Mouse (Mus musculus) forebrain, embryonic 14.5 days (tissue): ENCODE measurements around the gene Rad51b. TPM values are rescaled to one million over a fixed set of nuclear protein-coding genes. Genes with fewer than 3 reads are reported as not detected.

ENCODE experiments used
- ATAC-seq: fragments of 200-750 bp; cut with Nextera tagmentation; 2 replicates; pipeline ENCODE4 v1.8.0; 2017; ENCODE audit warnings: mild to moderate bottlenecking, moderate library complexity
- DNase-seq: peaks from one replicate; pipeline ENCODE4 v3.0.0-alpha.2; 2015; ENCODE audit warnings: low spot score
- H3K27ac ChIP-seq: fragments of 300-500 bp; sonication (generic); 2 replicates; pipeline ENCODE4 v1.5.1; 2014; ENCODE audit warnings: low read depth, mild to moderate bottlenecking, control low read depth, low read length, moderate library complexity
- H3K27me3 ChIP-seq: fragments of 300-500 bp; sonication (generic); replicated peaks from 2 replicates; pipeline ENCODE4 v1.6.1; 2014; ENCODE audit warnings: low read length, control low read depth, mixed read lengths; ENCODE audit not compliant: control insufficient read depth, insufficient read depth
- H3K36me3 ChIP-seq: fragments of 300-500 bp; sonication (generic); 2 replicates; pipeline ENCODE4 v1.6.1; 2014; ENCODE audit warnings: low read length, control low read depth; ENCODE audit not compliant: control insufficient read depth, insufficient read depth
- H3K4me1 ChIP-seq: fragments of 300-500 bp; sonication (generic); 2 replicates; pipeline ENCODE4 v1.6.1; 2014; ENCODE audit warnings: antibody characterized with exemption, low read length, control low read depth; ENCODE audit not compliant: control insufficient read depth, insufficient read depth
- H3K4me2 ChIP-seq: fragments of 300-500 bp; sonication (generic); 2 replicates; pipeline ENCODE4 v1.6.1; 2014; ENCODE audit warnings: mild to moderate bottlenecking, control low read depth, low read length
- H3K4me3 ChIP-seq: fragments of 300-500 bp; sonication (generic); 2 replicates; pipeline ENCODE4 v1.5.1; 2014; ENCODE audit warnings: low read depth, low read length, control low read depth
- H3K9ac ChIP-seq: fragments of 300-500 bp; sonication (generic); 2 replicates; pipeline ENCODE4 v1.6.1; 2014; ENCODE audit warnings: mild to moderate bottlenecking, low read length, control low read depth, moderate library complexity
- H3K9me3 ChIP-seq: fragments of 300-500 bp; sonication (generic); replicated peaks from 2 replicates; pipeline ENCODE4 v1.6.1; 2016; ENCODE audit warnings: low read length, control low read depth, mixed read lengths; ENCODE audit not compliant: control insufficient read depth
- WGBS: fragments of 180-500 bp; shearing (Covaris S2); extraction: QIAGEN DNeasy Blood & Tissue Kit; methylation state at CpG from one replicate; pipeline ENCODE4 v1.1.7; 2014; 5-methylcytosine and 5-hydroxymethylcytosine counted together
- polyA plus RNA-seq: library from polyadenylated mRNA; unstranded; fragments of >200 nt; fragmentation: Nextera tagmentation; extraction: Ambion mirVana; gene quantifications from 2 replicates; pipeline ENCODE4 v1.2.1, GENCODE M21; 2014

Rad51b gene
- polyA plus RNA-seq, 1 experiment from 2014 or later = 3.5 TPM

- no peaks in the 10 kb centered on the region for H3K4me1 ChIP-seq
- WGBS = 88% methylated on average over 6 of the region's 6 CpGs
- DNase-seq = no peak
- no peaks in the 10 kb centered on the region for H3K9me3 ChIP-seq
- H3K36me3 ChIP-seq = no peaks in the 10 kb centered on the region
- H3K9ac ChIP-seq = no peak overlapping the region
- ATAC-seq = no peak
- no peaks in the 10 kb centered on the region for H3K27me3 ChIP-seq
- H3K27ac ChIP-seq = no peak overlapping the region
- H3K4me3 ChIP-seq = no peak overlapping the region
- H3K4me2 ChIP-seq = no peak overlapping the region
Measured at GRCm38 (mm10) chr12:79579837-79580236, 282.8 kb downstream of the Rad51b start.

GRCm38 (mm10) chr12:79584556-79585307, 287.6 kb downstream of the Rad51b start:
- Histone ChIP-seq H3K9me3 (no peaks in the 10 kb centered on the region), H3K4me3 (no peak overlapping the region), H3K9ac (no peak overlapping the region), H3K36me3 (no peaks in the 10 kb centered on the region), H3K27me3 (no peaks in the 10 kb centered on the region), H3K4me2 (no peak overlapping the region), H3K27ac (no peak overlapping the region), H3K4me1 (no peaks in the 10 kb centered on the region)
- WGBS = 88% methylated on average over 6 of the region's 6 CpGs
- DNase-seq (no peak), ATAC-seq (no peak)

GRCm38 (mm10) chr12:79585336-79585735, 288.3 kb downstream of the Rad51b start:
- no peak overlapping the region for H3K27ac ChIP-seq
- no peaks in the 10 kb centered on the region for H3K36me3 ChIP-seq
- no peaks in the 10 kb centered on the region for H3K27me3 ChIP-seq
- H3K4me1 ChIP-seq = no peaks in the 10 kb centered on the region
- H3K9me3 ChIP-seq = no peaks in the 10 kb centered on the region
- ATAC-seq (no peak), DNase-seq (no peak)
- H3K4me2 ChIP-seq = no peak overlapping the region
- WGBS = 96% methylated on average over 2 of the region's 2 CpGs
- H3K9ac ChIP-seq = no peak overlapping the region
- no peak overlapping the region for H3K4me3 ChIP-seq

GRCm38 (mm10) chr12:79588831-79589230, 291.7 kb downstream of the Rad51b start:
- H3K9ac ChIP-seq = no peak overlapping the region
- no peak overlapping the region for H3K4me2 ChIP-seq
- no peaks in the 10 kb centered on the region for H3K4me1 ChIP-seq
- no peak for DNase-seq
- no peaks in the 10 kb centered on the region for H3K27me3 ChIP-seq
- H3K4me3 ChIP-seq = no peak overlapping the region
- H3K9me3 ChIP-seq = no peaks in the 10 kb centered on the region
- WGBS = 94% methylated on average over 4 of the region's 4 CpGs
- H3K27ac ChIP-seq = no peak overlapping the region
- no peak for ATAC-seq
- no peaks in the 10 kb centered on the region for H3K36me3 ChIP-seq

GRCm38 (mm10) chr12:79592206-79592605, 295.1 kb downstream of the Rad51b start:
- Histone ChIP-seq H3K9ac (no peak overlapping the region), H3K4me3 (no peak overlapping the region), H3K27me3 (no peaks in the 10 kb centered on the region), H3K4me2 (no peak overlapping the region), H3K27ac (no peak overlapping the region), H3K36me3 (no peaks in the 10 kb centered on the region), H3K9me3 (no peaks in the 10 kb centered on the region), H3K4me1 (no peaks in the 10 kb centered on the region)
- 32% methylated on average over 4 of the region's 4 CpGs for WGBS
- ATAC-seq (no peak), DNase-seq (no peak)

GRCm38 (mm10) chr12:79596842-79597241, 299.8 kb downstream of the Rad51b start:
- H3K4me1 ChIP-seq = no peaks in the 10 kb centered on the region
- no peaks in the 10 kb centered on the region for H3K27me3 ChIP-seq
- ATAC-seq (no peak), DNase-seq (no peak)
- no peak overlapping the region for H3K9ac ChIP-seq
- no peak overlapping the region for H3K4me2 ChIP-seq
- H3K36me3 ChIP-seq = no peaks in the 10 kb centered on the region
- no peaks in the 10 kb centered on the region for H3K9me3 ChIP-seq
- H3K4me3 ChIP-seq = no peak overlapping the region
- no peak overlapping the region for H3K27ac ChIP-seq

- H3K27me3 ChIP-seq = no peaks in the 10 kb centered on the region
- DNase-seq (no peak), ATAC-seq (no peak)
- no peaks in the 10 kb centered on the region for H3K4me1 ChIP-seq
- no peak overlapping the region for H3K4me2 ChIP-seq
- H3K9me3 ChIP-seq = no peaks in the 10 kb centered on the region
- H3K4me3 ChIP-seq = no peak overlapping the region
- 90% methylated on average over 2 of the region's 2 CpGs for WGBS
- H3K27ac ChIP-seq = no peak overlapping the region
- H3K36me3 ChIP-seq = no peaks in the 10 kb centered on the region
- no peak overlapping the region for H3K9ac ChIP-seq
Measured at GRCm38 (mm10) chr12:79597351-79597750, 300.3 kb downstream of the Rad51b start.

- no peaks in the 10 kb centered on the region for H3K36me3 ChIP-seq
- no peak overlapping the region for H3K9ac ChIP-seq
- no peak overlapping the region for H3K4me3 ChIP-seq
- DNase-seq = no peak
- H3K27me3 ChIP-seq = no peaks in the 10 kb centered on the region
- no peak for ATAC-seq
- no peaks in the 10 kb centered on the region for H3K9me3 ChIP-seq
- H3K27ac ChIP-seq = no peak overlapping the region
- H3K4me1 ChIP-seq = no peaks in the 10 kb centered on the region
- no peak overlapping the region for H3K4me2 ChIP-seq
- 88% methylated on average over 2 of the region's 2 CpGs for WGBS
Measured at GRCm38 (mm10) chr12:79597786-79598185, 300.7 kb downstream of the Rad51b start.

- H3K4me1 ChIP-seq = no peaks in the 10 kb centered on the region
- H3K4me2 ChIP-seq = no peak overlapping the region
- H3K27me3 ChIP-seq = no peaks in the 10 kb centered on the region
- DNase-seq (no peak), ATAC-seq (no peak)
- H3K9me3 ChIP-seq = no peaks in the 10 kb centered on the region
- H3K27ac ChIP-seq = no peak overlapping the region
- H3K36me3 ChIP-seq = no peaks in the 10 kb centered on the region
- no peak overlapping the region for H3K4me3 ChIP-seq
- H3K9ac ChIP-seq = no peak overlapping the region
- 79% methylated on average over 4 of the region's 4 CpGs for WGBS
Measured at GRCm38 (mm10) chr12:79598496-79598895, 301.4 kb downstream of the Rad51b start.
